8 mouse cellular contexts compared by ENCODE assay signal in the genomic region with DNA sequence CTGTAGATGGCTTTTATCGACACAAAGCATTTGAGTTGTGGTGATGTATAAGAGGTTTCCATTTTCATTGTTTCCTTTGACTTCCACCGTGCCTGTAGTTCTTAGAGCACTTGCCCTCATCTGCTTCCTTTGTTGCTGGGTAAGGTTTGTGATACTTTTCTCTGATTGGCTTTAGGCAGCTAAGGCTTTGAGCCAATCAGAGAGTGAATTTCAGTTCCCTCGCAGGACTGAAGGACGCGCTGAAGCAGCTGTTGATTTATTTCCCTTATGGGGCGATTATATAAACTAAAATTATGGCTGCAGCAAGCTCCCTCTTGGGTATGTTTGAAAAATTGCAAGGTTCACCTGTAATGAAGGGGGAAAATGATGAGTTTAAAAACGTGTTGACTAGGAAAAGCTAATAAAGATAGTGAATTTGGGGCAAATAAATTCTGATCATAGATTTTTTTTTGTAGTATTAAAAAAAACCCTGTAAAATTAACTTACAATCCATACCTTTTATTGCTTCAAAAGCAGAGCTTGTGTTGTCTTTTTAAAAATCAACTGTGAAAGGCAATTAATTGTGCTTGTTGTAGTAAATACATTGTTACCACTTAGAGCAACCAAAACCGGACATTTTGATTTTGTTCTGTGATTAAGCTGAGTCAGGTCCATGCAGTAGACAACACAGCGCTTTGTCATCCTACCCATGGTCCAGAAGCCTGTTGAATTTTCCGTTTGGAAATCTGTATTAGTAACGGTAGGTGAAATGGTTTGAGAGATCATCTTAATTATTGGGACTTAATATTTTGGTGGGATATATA. TPM values are rescaled to one million over a fixed set of nuclear protein-coding genes. Genes with fewer than 3 reads are reported as not detected.
A peak's percentile ranks its signal among the peaks of the same experiment; 100 is the strongest.
DNase-seq lines count a peak whose midpoint lies in the region; ATAC-seq lines count a peak whose summit lies in the region.

No protein-coding gene starts in this region.

- 0 out of 2 replicates have a peak, but pooled peaks cover 14% of the 10 kb centered on the region for H3K36me3 ChIP-seq in embryonic facial prominence, embryonic 14.5 days (ENCODE audit: control insufficient read depth, insufficient read depth, low read length)
- peaks cover 12% of the 10 kb centered on the region for H3K36me3 ChIP-seq in limb, embryonic 13.5 days
- H3K36me3 ChIP-seq in midbrain, embryonic 14.5 days (ENCODE audit: control insufficient read depth, insufficient read depth, low read length): 0 out of 2 replicates have a peak, but pooled peaks cover 3% of the 10 kb centered on the region

- no peak overlapping the region for H3K9ac ChIP-seq in embryonic facial prominence, embryonic 14.5 days (ENCODE audit: low read depth, low read length)
- H3K9ac ChIP-seq in limb, embryonic 13.5 days: no peak overlapping the region
- no peak overlapping the region for H3K9ac ChIP-seq in midbrain, embryonic 14.5 days (replicated peaks; ENCODE audit: low read length)

- peak; percentile 58 for DNase-seq in layer of hippocampus, adult 11-12 months (ENCODE audit: low spot score)
- no peak for DNase-seq in layer of hippocampus, postnatal 25 days (ENCODE audit: extremely low spot score in 1 of 2, low spot score in 1 of 2)
- peak; percentile 78 for DNase-seq in T-cell, adult 2 months (ENCODE audit: low spot score)
- DNase-seq in embryonic facial prominence, embryonic 14.5 days (ENCODE audit: low spot score): peak; percentile 94
- DNase-seq in heart, postnatal 4 days: peak; percentile 30
- DNase-seq in midbrain, embryonic 14.5 days: peak; percentile 88
- DNase-seq in thymus, postnatal 25 days: peak; percentile 67

- H3K27me3 ChIP-seq in embryonic facial prominence, embryonic 14.5 days (replicated peaks; ENCODE audit: control insufficient read depth, insufficient read depth, low read length): no peaks in the 10 kb centered on the region
- H3K27me3 ChIP-seq in limb, embryonic 13.5 days: no peaks in the 10 kb centered on the region
- H3K27me3 ChIP-seq in midbrain, embryonic 14.5 days (ENCODE audit: control insufficient read depth, insufficient read depth, low read length): no peaks in the 10 kb centered on the region

- H3K4me1 ChIP-seq in embryonic facial prominence, embryonic 14.5 days (ENCODE audit: control insufficient read depth, insufficient read depth, low read length): peaks cover 17% of the 10 kb centered on the region
- H3K4me1 ChIP-seq in limb, embryonic 13.5 days: peaks cover 26% of the 10 kb centered on the region
- peaks cover 17% of the 10 kb centered on the region; the same call in 1 of the 2 replicates for H3K4me1 ChIP-seq in midbrain, embryonic 14.5 days (ENCODE audit: control insufficient read depth, insufficient read depth, low read length)

- peak overlapping the region; percentile 81 for H3K27ac ChIP-seq in embryonic facial prominence, embryonic 14.5 days (replicated peaks; ENCODE audit: low read depth, low read length)
- peak overlapping the region; percentile 85; the same call in 1 of the 2 replicates for H3K27ac ChIP-seq in limb, embryonic 13.5 days
- H3K27ac ChIP-seq in midbrain, embryonic 14.5 days (replicated peaks; ENCODE audit: low read depth, low read length): peak overlapping the region; percentile 83

- no peaks in the 10 kb centered on the region for H3K9me3 ChIP-seq in embryonic facial prominence, embryonic 14.5 days (ENCODE audit: control insufficient read depth, low read length)
- H3K9me3 ChIP-seq in limb, embryonic 13.5 days: no peaks in the 10 kb centered on the region
- no peaks in the 10 kb centered on the region for H3K9me3 ChIP-seq in midbrain, embryonic 14.5 days (ENCODE audit: control insufficient read depth, low read length)

- WGBS in embryonic facial prominence, embryonic 14.5 days: 30% methylated on average over 11 of the region's 11 CpGs
- 31% methylated on average over 11 of the region's 11 CpGs for WGBS in limb, embryonic 13.5 days
- WGBS in midbrain, embryonic 14.5 days: 32% methylated on average over 11 of the region's 11 CpGs

- H3K4me2 ChIP-seq in embryonic facial prominence, embryonic 14.5 days (ENCODE audit: low read depth, low read length): peak overlapping the region; percentile 31
- H3K4me2 ChIP-seq in limb, embryonic 13.5 days (replicated peaks): peak overlapping the region; percentile 7
- peak overlapping the region; percentile 28 for H3K4me2 ChIP-seq in midbrain, embryonic 14.5 days (ENCODE audit: low read length)

- ATAC-seq in embryonic facial prominence, embryonic 14.5 days (ENCODE audit: low read depth): peak; percentile 88
- ATAC-seq in limb, embryonic 13.5 days (ENCODE audit: low FRiP score, low read depth): peak; percentile 89
- peak; percentile 80 for ATAC-seq in midbrain, embryonic 14.5 days (ENCODE audit: low FRiP score, low TSS enrichment)

- no peak overlapping the region for H3K4me3 ChIP-seq in embryonic facial prominence, embryonic 14.5 days (ENCODE audit: low read depth, low read length)
- H3K4me3 ChIP-seq in limb, embryonic 13.5 days: no peak overlapping the region
- H3K4me3 ChIP-seq in midbrain, embryonic 14.5 days (replicated peaks; ENCODE audit: low read depth, low read length): no peak overlapping the region

RNA-seq across cellular contexts. Expression of gene Atf7ip, which starts 48.0 kb away (rescaled TPM):
- total RNA-seq in layer of hippocampus, postnatal 25 days (2021): 100 to 1,000 TPM; 105 to 131 TPM
- polyA plus RNA-seq in embryonic facial prominence, embryonic 14.5 days (2014; fragmentation: Nextera tagmentation; extraction: Ambion mirVana): 33.5 and 33.9 TPM in 2 replicates
- total RNA-seq in heart, postnatal 4 days (2021): 100 to 1,000 TPM; 107 to 108 TPM
- polyA plus RNA-seq in limb, embryonic 13.5 days (2015; fragmentation: Nextera tagmentation; extraction: Ambion mirVana): 40.4 and 42.2 TPM in 2 replicates
- polyA plus RNA-seq in midbrain, embryonic 14.5 days (2014; fragmentation: Nextera tagmentation; extraction: Ambion mirVana): 49.8 and 57.9 TPM in 2 replicates

Comparison
In these comparisons a context has a peak if more than half of its experiments do, and no peak if none do; other contexts are left out.
1. DNase-seq: peak in layer of hippocampus, adult 11-12 months (single experiment), T-cell, adult 2 months (single experiment), embryonic facial prominence, embryonic 14.5 days (single experiment), heart, postnatal 4 days (single experiment), midbrain, embryonic 14.5 days (single experiment) and thymus, postnatal 25 days (single experiment); none in layer of hippocampus, postnatal 25 days (0 of 2).
2. Peak in every context shown above with its lines, with median percentiles within 50 percentile points of each other: ATAC-seq, H3K27ac ChIP-seq and H3K4me2 ChIP-seq.